Mouse (Mus musculus): ENCODE measurements around the gene Wbp4.

- TF ChIP-seq CTCF (IDR thresholded peaks at IDR 0.05; ENCODE audit: borderline replicate concordance, extremely low read depth, insufficient read depth, insufficient read length) (no peak), POLR2A (IDR thresholded peaks at IDR 0.05; ENCODE audit: borderline replicate concordance, extremely low read depth, insufficient read depth, insufficient read length, poor library complexity, severe bottlenecking) (no peak)
Observed at GRCm38 (mm10) chr14:79413121-79413520, 68.2 kb downstream of the Wbp4 start.

Measured in brain, embryonic 14.5 days (tissue).